Mouse (Mus musculus) heart, postnatal 0 days (tissue): ENCODE results near the gene Rsf1.

Experiments
- CTCF ChIP-seq: IDR thresholded peaks from 2 replicates; pipeline ENCODE4 v1.5.1; 2016; ENCODE audit warnings: antibody characterized with exemption, control low read depth, low read depth
- EP300 ChIP-seq: IDR thresholded peaks from 2 replicates; pipeline ENCODE4 v1.6.1; 2016; ENCODE audit warnings: antibody characterized with exemption, low read depth

DNA sequence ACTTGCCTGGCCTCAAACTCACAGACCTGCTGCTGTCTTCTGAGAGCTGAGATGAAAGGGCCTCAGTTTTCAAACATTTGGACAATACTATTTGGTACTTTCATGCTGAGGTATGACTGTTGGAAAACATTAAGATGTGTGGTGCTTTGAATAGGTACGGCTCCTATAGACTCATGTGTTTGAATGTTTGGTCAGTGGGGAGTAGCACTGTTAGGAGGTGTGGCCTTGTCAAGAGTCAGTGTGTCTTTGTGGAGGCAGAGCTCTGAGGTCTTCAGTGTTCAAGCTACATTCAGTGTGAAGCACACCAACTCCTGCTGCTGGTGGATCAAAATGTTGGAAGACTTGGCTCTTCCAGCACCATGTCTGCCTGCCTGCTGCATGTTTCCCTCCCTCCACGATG is 13.8 kb downstream of the Rsf1 start:
- TF ChIP-seq CTCF (no peak), EP300 (no peak)
